Mouse (Mus musculus): ENCODE results near the gene Usp2.

- TF ChIP-seq CTCF (conservative IDR thresholded peaks at IDR 0.05; ENCODE audit: low read length) (no peak), POU5F1 (IDR thresholded peaks at IDR 0.05; ENCODE audit: borderline replicate concordance, low read length) (no peak), NANOG (IDR thresholded peaks at IDR 0.05; ENCODE audit: borderline replicate concordance, low read length) (no peak)
Observed at GRCm38 (mm10) chr9:44130581-44131275, 63.9 kb downstream of the Usp2 start.
